Comparison of ENCODE assay signal across 24 mouse cellular contexts in the genomic region with DNA sequence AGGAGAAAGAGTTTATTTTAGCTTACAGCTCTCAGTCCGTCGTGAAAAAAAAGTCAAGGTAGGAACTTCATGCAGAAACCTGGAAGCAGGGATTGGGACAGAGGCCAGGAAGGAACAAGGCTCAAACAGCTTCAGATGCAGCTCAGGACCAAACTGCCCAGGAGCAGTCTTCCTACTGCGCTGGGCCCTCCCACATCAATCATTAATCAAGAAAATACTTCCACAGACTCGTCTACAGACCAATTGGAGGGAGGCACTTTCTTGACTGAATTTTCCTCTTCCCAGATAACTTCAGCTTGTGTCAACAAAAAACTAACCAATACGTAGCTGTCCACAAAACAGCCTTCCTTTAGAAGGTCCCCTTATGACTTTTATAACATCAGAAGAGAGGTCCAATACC.
"Had no signal": no experiment of that assay in that cellular context is flagged by ENCODE, and none has a peak within 500 bp of the region (broad histone marks: within the 10 kb centered on the region; RNA-seq: fewer than 3 reads in every experiment).

No protein-coding gene starts in this region.

- ATAC-seq: liver, embryonic 12.5 days; midbrain, embryonic 13.5 days; midbrain, embryonic 16.5 days had no signal

- H3K9me3 ChIP-seq: limb, embryonic 10.5 days; liver, embryonic 15.5 days; lung, embryonic 15.5 days; midbrain, embryonic 13.5 days had no signal

- H3K9ac ChIP-seq: limb, embryonic 13.5 days; liver, embryonic 12.5 days; liver, embryonic 15.5 days; lung, embryonic 15.5 days; midbrain, embryonic 13.5 days; neural tube, embryonic 13.5 days had no signal

- H3K4me2 ChIP-seq: limb, embryonic 13.5 days; liver, embryonic 12.5 days; liver, embryonic 15.5 days; lung, embryonic 15.5 days; midbrain, embryonic 13.5 days; neural tube, embryonic 13.5 days had no signal

- H3K4me3 ChIP-seq: layer of hippocampus, adult 2 months; limb, embryonic 10.5 days; limb, embryonic 13.5 days; liver, embryonic 12.5 days; liver, embryonic 15.5 days; lung, embryonic 15.5 days; megakaryocyte, embryonic 14.5 days; midbrain, embryonic 10.5 days; midbrain, embryonic 13.5 days; myocyte; neural tube, embryonic 13.5 days had no signal

- DNase-seq: kidney, adult 18-20 months; kidney, postnatal 4 days; layer of hippocampus, adult 9-11 months; liver; lung, adult 18-20 months; lung, postnatal 10 days; lung, postnatal 36 days; thymus, adult 2 months; thymus, postnatal 14 days; thymus, postnatal 4 days had no signal

- H3K27me3 ChIP-seq: limb, embryonic 13.5 days; liver, embryonic 12.5 days; liver, embryonic 15.5 days; lung, embryonic 15.5 days; megakaryocyte, embryonic 14.5 days; midbrain, embryonic 13.5 days; neural tube, embryonic 13.5 days had no signal

- H3K4me1 ChIP-seq: limb, embryonic 10.5 days; lung, embryonic 15.5 days; midbrain, embryonic 10.5 days; midbrain, embryonic 13.5 days; neural tube, embryonic 13.5 days had no signal

- H3K27ac ChIP-seq: kidney, postnatal 0 days; layer of hippocampus, adult 2 months; limb, embryonic 10.5 days; limb, embryonic 13.5 days; liver, embryonic 12.5 days; liver, embryonic 15.5 days; lung, embryonic 15.5 days; midbrain, embryonic 10.5 days; midbrain, embryonic 13.5 days; neural tube, embryonic 13.5 days; stomach, postnatal 0 days had no signal
